Mouse (Mus musculus): ENCODE results near the gene Slc22a26. TPM values are rescaled to one million over a fixed set of nuclear protein-coding genes. Genes with fewer than 3 reads are reported as not detected.
"Not testable (repeated sequence)": the region's sequence is repeated elsewhere in the genome, so short reads cannot be mapped to it uniquely, and the experiment has no call there.

Gene Slc22a26
- polyA plus RNA-seq (2014; fragmentation: Nextera tagmentation; extraction: Ambion mirVana) = not detected in 2 replicates

DNA sequence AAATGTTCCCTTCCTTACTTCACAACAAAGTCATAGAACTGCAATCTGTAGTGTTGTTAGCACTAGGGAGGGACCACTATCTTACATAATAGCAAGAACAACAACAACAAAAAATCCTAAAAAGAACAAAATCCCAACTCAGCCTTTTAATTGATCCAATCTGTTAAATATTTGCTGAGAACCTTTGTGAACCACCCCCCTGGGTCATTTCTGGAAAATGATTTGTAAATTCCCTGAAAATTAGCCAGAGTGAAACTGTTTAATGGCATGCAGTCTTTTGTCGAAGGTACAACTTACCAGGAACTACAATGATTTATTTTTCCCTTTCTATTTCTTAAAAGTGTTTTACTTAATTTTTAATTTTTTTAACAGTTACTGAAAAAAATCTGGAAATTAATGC lies at the start of gene Slc22a26:
Gene Slc22a26, minus strand, starts transcription at position 97 of the 400 bp plus-strand sequence.
- WGBS = 80% methylated on average over 1 of the region's 1 CpGs
- no peaks in the 10 kb centered on the region; the same call in 1 of the 2 replicates for H3K9me3 ChIP-seq (ENCODE audit: control insufficient read depth, low read length)
- no peak within 1 kb of the TSS for H3K27ac ChIP-seq (ENCODE audit: low read depth, low read length)
- ATAC-seq (replicated peaks; ENCODE audit: low FRiP score) = no peak
- no peaks in the 10 kb centered on the region for H3K27me3 ChIP-seq (ENCODE audit: control insufficient read depth, insufficient read depth, low read length)
- H3K4me2 ChIP-seq (ENCODE audit: low read depth, low read length, severe bottlenecking) = no peak within 1 kb of the TSS
- DNase-seq (ENCODE audit: low spot score) = no peak
- H3K36me3 ChIP-seq (ENCODE audit: control insufficient read depth, insufficient read depth, low read length) = no peaks in the 10 kb centered on the region
- H3K9ac ChIP-seq (ENCODE audit: low read length) = no peak within 1 kb of the TSS
- no peak within 1 kb of the TSS for H3K4me3 ChIP-seq (ENCODE audit: low read depth, low read length)
- H3K4me1 ChIP-seq (replicated peaks; ENCODE audit: control insufficient read depth, insufficient read depth, low read length) = no peaks in the 10 kb centered on the region

DNA sequence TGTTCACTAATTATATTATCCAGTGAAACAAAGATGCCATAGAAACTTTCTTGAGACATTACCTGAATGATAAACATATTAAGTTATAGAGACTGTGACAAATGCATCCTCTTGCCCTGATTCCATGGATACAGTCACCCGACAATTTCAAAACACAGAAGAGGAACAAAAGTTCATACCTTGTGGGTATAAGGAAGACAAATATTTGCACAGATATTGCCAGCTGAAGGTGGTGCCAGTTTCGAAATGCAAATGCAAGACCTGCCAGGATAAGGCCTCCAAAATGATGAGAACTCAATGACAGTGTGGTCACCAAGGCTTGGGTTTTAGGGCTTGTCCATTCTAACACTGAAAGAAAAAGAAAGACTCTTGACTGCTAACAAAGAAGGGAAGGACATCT lies 27.4 kb upstream of the Slc22a26 start:
- no peak for DNase-seq (ENCODE audit: low spot score)
- Histone ChIP-seq H3K27ac (ENCODE audit: low read depth, low read length) (no peak overlapping the region), H3K4me1 (replicated peaks; ENCODE audit: control insufficient read depth, insufficient read depth, low read length) (no peaks in the 10 kb centered on the region), H3K9ac (ENCODE audit: low read length) (no peak overlapping the region), H3K27me3 (ENCODE audit: control insufficient read depth, insufficient read depth, low read length) (no peaks in the 10 kb centered on the region), H3K36me3 (ENCODE audit: control insufficient read depth, insufficient read depth, low read length) (no peaks in the 10 kb centered on the region), H3K4me2 (ENCODE audit: low read depth, low read length, severe bottlenecking) (no peak overlapping the region), H3K9me3 (ENCODE audit: control insufficient read depth, low read length) (peaks cover 2% of the 10 kb centered on the region; the same call in 1 of the 2 replicates), H3K4me3 (ENCODE audit: low read depth, low read length) (no peak overlapping the region)
- WGBS = 66% methylated on average over 2 of the region's 2 CpGs
- no peak for ATAC-seq (replicated peaks; ENCODE audit: low FRiP score)

DNA sequence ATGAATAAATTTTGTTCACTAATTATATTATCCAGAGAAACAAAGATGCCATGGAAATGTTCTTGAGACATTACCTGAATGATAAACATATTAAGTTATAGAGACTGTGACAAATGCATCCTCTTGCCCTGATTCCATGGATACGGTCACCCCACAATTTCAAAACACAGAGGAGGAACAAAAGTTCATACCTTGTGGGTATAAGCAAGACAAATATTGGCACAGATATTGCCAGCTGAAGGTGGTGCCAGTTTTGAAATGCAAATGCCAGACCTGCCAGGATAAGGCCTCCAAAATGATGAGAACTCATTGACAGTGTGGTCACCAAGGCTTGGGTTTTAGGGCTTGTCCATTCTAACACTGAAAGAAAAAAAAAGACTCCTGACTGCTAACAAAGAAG lies 11.9 kb downstream of the Slc22a26 start:
- DNase-seq (ENCODE audit: low spot score) = no peak
- Histone ChIP-seq H3K9me3 (ENCODE audit: control insufficient read depth, low read length) (no peaks in the 10 kb centered on the region; the same call in 1 of the 2 replicates), H3K36me3 (ENCODE audit: control insufficient read depth, insufficient read depth, low read length) (no peaks in the 10 kb centered on the region), H3K4me3 (ENCODE audit: low read depth, low read length) (no peak overlapping the region), H3K4me2 (ENCODE audit: low read depth, low read length, severe bottlenecking) (no peak overlapping the region), H3K9ac (ENCODE audit: low read length) (no peak overlapping the region), H3K27ac (ENCODE audit: low read depth, low read length) (no peak overlapping the region), H3K4me1 (replicated peaks; ENCODE audit: control insufficient read depth, insufficient read depth, low read length) (no peaks in the 10 kb centered on the region), H3K27me3 (ENCODE audit: control insufficient read depth, insufficient read depth, low read length) (no peaks in the 10 kb centered on the region)
- no peak for ATAC-seq (replicated peaks; ENCODE audit: low FRiP score)
- WGBS = 91% methylated on average over 1 of the region's 1 CpGs

DNA sequence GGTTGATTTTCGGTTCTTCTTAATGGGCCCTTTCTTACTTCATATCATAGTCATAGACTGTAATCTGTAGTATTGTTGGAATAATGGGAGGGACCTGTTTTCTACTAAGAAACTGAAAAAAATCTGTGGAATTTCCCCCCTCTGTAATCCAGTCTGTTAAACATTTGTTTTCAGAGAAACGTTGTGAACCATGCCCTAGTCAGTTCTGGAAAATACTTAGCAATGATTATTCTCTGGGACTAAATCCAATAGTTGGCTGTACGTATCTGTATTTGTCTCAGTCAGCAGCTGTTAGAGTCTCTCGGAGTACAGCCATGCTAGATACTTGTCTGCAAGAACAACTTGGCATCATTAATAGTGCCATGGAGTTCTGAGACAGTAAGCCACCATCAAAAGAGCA lies 27.2 kb downstream of the Slc22a26 start:
- Histone ChIP-seq H3K4me3 (ENCODE audit: low read depth, low read length) (no peak overlapping the region), H3K9me3 (ENCODE audit: control insufficient read depth, low read length) (no peaks in the 10 kb centered on the region; the same call in 1 of the 2 replicates), H3K27me3 (ENCODE audit: control insufficient read depth, insufficient read depth, low read length) (no peaks in the 10 kb centered on the region), H3K9ac (ENCODE audit: low read length) (no peak overlapping the region), H3K27ac (ENCODE audit: low read depth, low read length) (no peak overlapping the region), H3K4me2 (ENCODE audit: low read depth, low read length, severe bottlenecking) (no peak overlapping the region), H3K36me3 (ENCODE audit: control insufficient read depth, insufficient read depth, low read length) (no peaks in the 10 kb centered on the region), H3K4me1 (replicated peaks; ENCODE audit: control insufficient read depth, insufficient read depth, low read length) (no peaks in the 10 kb centered on the region)
- ATAC-seq (replicated peaks; ENCODE audit: low FRiP score) (no peak), DNase-seq (ENCODE audit: low spot score) (no peak)
- WGBS = 82% methylated on average over 4 of the region's 4 CpGs

DNA sequence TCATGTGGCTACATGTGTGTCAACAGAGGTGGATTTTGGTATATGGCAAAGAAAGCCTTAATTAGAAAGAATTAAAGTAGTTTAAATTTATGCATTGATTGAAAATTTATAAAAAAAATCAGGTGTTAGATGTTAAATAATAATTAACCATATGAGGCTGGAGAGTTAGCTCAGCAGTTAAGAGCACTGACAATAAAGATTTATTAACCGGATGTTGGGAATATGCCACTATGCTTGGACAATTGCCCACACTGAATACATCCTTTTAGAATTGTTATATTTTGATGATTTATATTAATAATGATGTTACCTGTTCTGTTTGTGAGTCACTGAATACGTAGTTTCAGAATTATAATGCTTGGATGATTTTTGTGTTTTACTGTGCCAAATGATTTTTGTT lies 36.3 kb downstream of the Slc22a26 start:
- 90% methylated on average over 2 of the region's 2 CpGs for WGBS
- Histone ChIP-seq H3K9ac (ENCODE audit: low read length) (no peak overlapping the region), H3K4me2 (ENCODE audit: low read depth, low read length, severe bottlenecking) (no peak overlapping the region), H3K4me3 (ENCODE audit: low read depth, low read length) (no peak overlapping the region), H3K4me1 (replicated peaks; ENCODE audit: control insufficient read depth, insufficient read depth, low read length) (no peaks in the 10 kb centered on the region), H3K36me3 (ENCODE audit: control insufficient read depth, insufficient read depth, low read length) (no peaks in the 10 kb centered on the region), H3K9me3 (ENCODE audit: control insufficient read depth, low read length) (no peaks in the 10 kb centered on the region), H3K27ac (ENCODE audit: low read depth, low read length) (no peak overlapping the region), H3K27me3 (ENCODE audit: control insufficient read depth, insufficient read depth, low read length) (no peaks in the 10 kb centered on the region)
- DNase-seq (ENCODE audit: low spot score) = no peak
- no peak for ATAC-seq (replicated peaks; ENCODE audit: low FRiP score)

DNA sequence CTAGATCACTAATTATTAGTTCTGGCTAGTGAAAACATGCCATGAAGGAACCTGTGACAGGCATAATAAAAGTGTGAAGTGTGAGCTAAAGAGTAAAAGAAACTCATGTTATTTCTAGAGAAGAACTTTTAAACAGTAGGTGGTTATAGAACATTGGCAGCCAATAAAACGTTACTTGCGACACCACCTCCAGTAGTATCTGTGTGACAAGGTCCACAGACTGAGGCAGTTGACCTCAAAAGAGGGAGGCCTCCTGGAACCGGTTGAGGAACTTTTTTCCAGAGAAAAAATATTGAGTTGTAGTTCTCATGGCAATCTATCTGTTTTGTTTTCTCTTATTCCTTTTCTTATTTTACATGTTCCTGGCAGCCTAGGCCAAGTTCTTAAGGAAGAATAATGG lies 36.9 kb downstream of the Slc22a26 start:
- Histone ChIP-seq H3K27me3 (ENCODE audit: control insufficient read depth, insufficient read depth, low read length) (no peaks in the 10 kb centered on the region), H3K4me3 (ENCODE audit: low read depth, low read length) (no peak overlapping the region), H3K4me2 (ENCODE audit: low read depth, low read length, severe bottlenecking) (no peak overlapping the region), H3K9ac (ENCODE audit: low read length) (no peak overlapping the region), H3K36me3 (ENCODE audit: control insufficient read depth, insufficient read depth, low read length) (no peaks in the 10 kb centered on the region), H3K9me3 (ENCODE audit: control insufficient read depth, low read length) (no peaks in the 10 kb centered on the region), H3K27ac (ENCODE audit: low read depth, low read length) (no peak overlapping the region), H3K4me1 (replicated peaks; ENCODE audit: control insufficient read depth, insufficient read depth, low read length) (no peaks in the 10 kb centered on the region)
- no peak for ATAC-seq (replicated peaks; ENCODE audit: low FRiP score)
- no peak for DNase-seq (ENCODE audit: low spot score)
- 88% methylated on average over 3 of the region's 3 CpGs for WGBS

DNA sequence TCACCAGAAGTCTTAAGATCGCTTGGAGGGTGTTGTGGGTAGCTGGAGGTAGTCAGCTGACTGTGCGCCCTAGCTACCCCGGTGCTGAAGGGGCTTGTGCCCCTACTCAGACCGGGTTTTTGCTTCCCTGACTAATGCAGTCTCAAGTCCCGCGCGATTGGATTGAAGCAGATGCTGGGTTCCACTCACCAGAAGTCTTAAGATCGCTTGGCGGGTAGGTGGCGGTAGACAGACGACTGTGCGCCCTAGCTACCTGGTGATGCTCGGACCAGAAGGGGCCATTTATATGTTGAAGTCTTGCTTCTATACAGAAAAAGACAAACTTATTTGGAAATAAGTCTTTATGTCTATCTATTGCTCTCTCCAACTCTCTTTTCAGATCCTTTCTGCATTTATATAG lies 49.1 kb downstream of the Slc22a26 start:
- H3K4me3 ChIP-seq (ENCODE audit: low read depth, low read length); H3K9ac ChIP-seq (ENCODE audit: low read length); DNase-seq (ENCODE audit: low spot score); H3K27me3 ChIP-seq (ENCODE audit: control insufficient read depth, insufficient read depth, low read length); H3K4me1 ChIP-seq (replicated peaks; ENCODE audit: control insufficient read depth, insufficient read depth, low read length); H3K4me2 ChIP-seq (ENCODE audit: low read depth, low read length, severe bottlenecking); H3K27ac ChIP-seq (ENCODE audit: low read depth, low read length); H3K36me3 ChIP-seq (ENCODE audit: control insufficient read depth, insufficient read depth, low read length); ATAC-seq (replicated peaks; ENCODE audit: low FRiP score); H3K9me3 ChIP-seq (ENCODE audit: control insufficient read depth, low read length): not testable (repeated sequence)
- WGBS = 67% methylated on average over 13 of the region's 13 CpGs

Other genes with a start within 250 kb of the Slc22a26 start
- 3.8 and 4.4 TPM in 2 replicates for gene Pla2g16, start 245.2 kb downstream of the Slc22a26 start, polyA plus RNA-seq (2014; fragmentation: Nextera tagmentation; extraction: Ambion mirVana)
- gene Lgals12, start 195.5 kb downstream of the Slc22a26 start, polyA plus RNA-seq (2014; fragmentation: Nextera tagmentation; extraction: Ambion mirVana) = 0.07 TPM in 1 of 2 replicates, not detected in the other
- not detected in 2 replicates for gene Hrasls5, start 190.1 kb downstream of the Slc22a26 start, polyA plus RNA-seq (2014; fragmentation: Nextera tagmentation; extraction: Ambion mirVana)
- not detected in 2 replicates for gene Slc22a19, start 91.4 kb downstream of the Slc22a26 start, polyA plus RNA-seq (2014; fragmentation: Nextera tagmentation; extraction: Ambion mirVana)
- gene Slc22a27, start 163.4 kb upstream of the Slc22a26 start, polyA plus RNA-seq (2014; fragmentation: Nextera tagmentation; extraction: Ambion mirVana) = not detected in 2 replicates